In the genomic region with DNA sequence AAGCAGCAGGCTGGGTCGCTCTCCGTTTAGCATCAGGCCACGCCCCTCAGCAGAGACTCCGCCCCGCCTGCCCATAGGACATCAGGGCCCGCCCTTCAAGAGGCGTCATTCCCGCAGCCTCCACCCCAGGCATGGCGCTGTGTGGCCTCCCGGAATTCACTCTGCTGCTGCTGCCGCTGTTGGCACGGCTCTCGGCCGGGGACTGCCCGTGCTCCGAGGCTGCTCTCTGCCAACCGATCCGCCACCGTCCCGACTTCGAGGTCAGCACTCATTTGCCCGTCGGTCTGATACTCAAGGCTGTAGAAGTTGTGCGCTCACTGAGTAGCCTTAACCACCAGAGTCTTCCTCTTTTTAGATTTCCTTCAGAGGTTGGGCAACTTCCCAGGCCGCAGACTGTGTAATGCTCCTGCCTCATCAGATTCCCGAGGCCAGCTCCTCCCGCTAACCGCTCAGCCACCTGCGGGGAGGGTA, we compare ENCODE assay signal across 8 mouse cellular contexts. TPM values are rescaled to one million over a fixed set of nuclear protein-coding genes. Genes with fewer than 3 reads are reported as not detected.
A peak's percentile ranks its signal among the peaks of the same experiment; 100 is the strongest.
DNase-seq lines count a peak whose midpoint lies in the region; ATAC-seq and TF ChIP-seq lines count a peak whose summit lies in the region.

No protein-coding gene starts in this region.

- H3K4me3 ChIP-seq in forebrain, embryonic 15.5 days = peak overlapping the region; percentile 52
- peak overlapping the region; percentile 87 for H3K4me3 ChIP-seq in lung, adult 2 months (replicated peaks; ENCODE audit: extremely low read depth, low read depth, low read length)

- peaks cover 4% of the 10 kb centered on the region; the same call in 1 of the 2 replicates for H3K36me3 ChIP-seq in forebrain, embryonic 15.5 days

- H3K27ac ChIP-seq in forebrain, embryonic 15.5 days (replicated peaks) = peak overlapping the region; percentile 63

- peak overlapping the region; percentile 58 for H3K9ac ChIP-seq in forebrain, embryonic 15.5 days (replicated peaks)

- WGBS in forebrain, embryonic 15.5 days = under 1% methylated on average over 29 of the region's 29 CpGs
- WGBS in lung, adult 2 months = 1% methylated on average over 29 of the region's 29 CpGs

- no peak for TF ChIP-seq CTCF in lung, adult 2 months (IDR thresholded peaks at IDR 0.05; ENCODE audit: insufficient read depth, low read length)

- intact Hi-C loops in heart, postnatal 25 days (cut with DNase I) = loop anchor here (2.0 kb wide), 2 partner anchors 46 to 48 kb away; a partner anchor contains a TSS

- peak; percentile 94 for DNase-seq in ES-CJ7 (ENCODE audit: low read depth, low spot score)
- DNase-seq in cerebellum, adult 11 months = peak; percentile 82
- peak; percentile 85 for DNase-seq in heart, postnatal 25 days (ENCODE audit: low spot score)
- peak; percentile 89 to 93 for DNase-seq in layer of hippocampus, adult 18-20 months (ENCODE audit: low spot score in 2 of 2)
- peak; percentile 92 for DNase-seq in lung, adult 2 months
- peak; percentile 81 to 84 for DNase-seq in thymus, adult 18-20 months

- peak; percentile 97 for TF ChIP-seq POLR2A in lung, adult 2 months (IDR thresholded peaks at IDR 0.05; ENCODE audit: borderline replicate concordance, extremely low read depth, low read depth, low read length)

- H3K4me1 ChIP-seq in forebrain, embryonic 15.5 days = peaks cover 9% of the 10 kb centered on the region
- H3K4me1 ChIP-seq in lung, adult 2 months (ENCODE audit: control insufficient read depth, insufficient read depth, low read length) = peaks cover 6% of the 10 kb centered on the region; the same call in 1 of the 2 replicates

- H3K27me3 ChIP-seq in forebrain, embryonic 15.5 days = no peaks in the 10 kb centered on the region

- ATAC-seq in forebrain, embryonic 15.5 days (replicated peaks) = peak; percentile 99
- ATAC-seq in neutrophil, adult 5-6 weeks (ENCODE audit: extremely low read depth, insufficient number of reproducible peaks, low FRiP score, poor library complexity, severe bottlenecking) = peak; percentile 97

- H3K9me3 ChIP-seq in forebrain, embryonic 15.5 days = no peaks in the 10 kb centered on the region

- H3K4me2 ChIP-seq in forebrain, embryonic 15.5 days (replicated peaks) = peak overlapping the region; percentile 69

RNA-seq across cellular contexts. Expression of a gene that starts 0.8 kb away (rescaled TPM):
- polyA plus RNA-seq in forebrain, embryonic 15.5 days (2015; fragmentation: Nextera tagmentation; extraction: Ambion mirVana) = 4.0 TPM in 2 replicates
- 1 to 10 TPM; 4.2 to 4.4 TPM for total RNA-seq in heart, postnatal 25 days (2021)
- total RNA-seq in layer of hippocampus, adult 18-20 months (2021) = 1 to 10 TPM; 5.9 to 7.7 TPM
- polyA plus RNA-seq in lung, adult 2 months (2012; rRNA removed) = 4.9 and 5.6 TPM in 2 replicates
- 24.1 and 30.8 TPM in 2 replicates for total RNA-seq in neutrophil, adult 5-6 weeks (2017)

RNA-seq across cellular contexts. Expression of a gene that starts 46.0 kb away (rescaled TPM):
- polyA plus RNA-seq in forebrain, embryonic 15.5 days (2015; fragmentation: Nextera tagmentation; extraction: Ambion mirVana) = 24.0 and 25.1 TPM in 2 replicates
- 10 to 100 TPM; 12.4 to 12.5 TPM for total RNA-seq in heart, postnatal 25 days (2021)
- 100 to 1,000 TPM in 1 of 2 experiments, 10 to 100 TPM in 1; 97.4 to 105 TPM for total RNA-seq in layer of hippocampus, adult 18-20 months (2021)
- polyA plus RNA-seq in lung, adult 2 months (2012; rRNA removed) = 5.9 and 7.2 TPM in 2 replicates
- total RNA-seq in neutrophil, adult 5-6 weeks (2017) = 3.1 and 4.3 TPM in 2 replicates

RNA-seq across cellular contexts. Expression of a gene that starts 49.1 kb away (rescaled TPM):
- 6.1 and 6.8 TPM in 2 replicates for polyA plus RNA-seq in forebrain, embryonic 15.5 days (2015; fragmentation: Nextera tagmentation; extraction: Ambion mirVana)
- 1 to 10 TPM; 2.2 to 2.3 TPM for total RNA-seq in heart, postnatal 25 days (2021)
- 1 to 10 TPM; 2.1 to 3.2 TPM for total RNA-seq in layer of hippocampus, adult 18-20 months (2021)
- polyA plus RNA-seq in lung, adult 2 months (2012; rRNA removed) = 0.85 and 0.88 TPM in 2 replicates
- total RNA-seq in neutrophil, adult 5-6 weeks (2017) = 34.6 and 35.1 TPM in 2 replicates

RNA-seq across cellular contexts. Expression of a gene that starts 49.2 kb away (rescaled TPM):
- polyA plus RNA-seq in forebrain, embryonic 15.5 days (2015; fragmentation: Nextera tagmentation; extraction: Ambion mirVana) = 415 and 426 TPM in 2 replicates
- 100 to 1,000 TPM; 197 to 229 TPM for total RNA-seq in heart, postnatal 25 days (2021)
- 10 to 100 TPM; 40.1 to 45.0 TPM for total RNA-seq in layer of hippocampus, adult 18-20 months (2021)
- polyA plus RNA-seq in lung, adult 2 months (2012; rRNA removed) = 341 and 495 TPM in 2 replicates
- total RNA-seq in neutrophil, adult 5-6 weeks (2017) = 145 and 164 TPM in 2 replicates

Comparison
In these comparisons a context has a peak if more than half of its experiments do, and no peak if none do; other contexts are left out.
1. Peak in every context shown above with its lines: DNase-seq, ATAC-seq, H3K4me3 ChIP-seq and H3K27ac ChIP-seq.
2. RNA of a gene that starts 46.0 kb away (total RNA-seq): 97.4 to 105 TPM in layer of hippocampus, adult 18-20 months; 12.4 to 12.5 TPM in heart, postnatal 25 days and 3.1 to 4.3 TPM in neutrophil, adult 5-6 weeks; every median in the first group is over 4 times any median in the second.